Mouse (Mus musculus) thymus, adult 2 months (tissue): ENCODE results near the gene Gm11114. TPM values are rescaled to one million over a fixed set of nuclear protein-coding genes. Genes with fewer than 3 reads are reported as not detected.

Experiments
- DNase-seq: peaks from one replicate; pipeline ENCODE4 v3.0.0; 2021
- H3K27ac ChIP-seq: fragments of 200-500 bp; 2 replicates; pipeline ENCODE4 v1.5.1; 2012; ENCODE audit warnings: low read length, control low read depth; ENCODE audit not compliant: control insufficient read depth, insufficient read depth
- H3K27me3 ChIP-seq: fragments of 200-500 bp; 2 replicates; pipeline ENCODE4 v1.6.1; 2012; ENCODE audit warnings: mild to moderate bottlenecking, low read length, moderate library complexity, mixed read lengths; ENCODE audit not compliant: control insufficient read depth, insufficient read depth
- H3K36me3 ChIP-seq: fragments of 200-500 bp; 2 replicates; pipeline ENCODE4 v1.6.1; 2012; ENCODE audit warnings: mild to moderate bottlenecking, low read length, moderate library complexity; ENCODE audit not compliant: control insufficient read depth, insufficient read depth
- H3K4me1 ChIP-seq: fragments of 200-500 bp; replicated peaks from 2 replicates; pipeline ENCODE4 v1.6.1; 2012; ENCODE audit warnings: low read length; ENCODE audit not compliant: control insufficient read depth, insufficient read depth
- H3K4me3 ChIP-seq: fragments of 200-500 bp; 2 replicates; pipeline ENCODE4 v1.5.1; 2012; ENCODE audit warnings: mild to moderate bottlenecking, low read length, control low read depth, moderate library complexity; ENCODE audit not compliant: control insufficient read depth, insufficient read depth
- CTCF ChIP-seq: fragments of 200-500 bp; IDR thresholded peaks from 2 replicates; pipeline ENCODE4 v1.5.1; 2012; ENCODE audit warnings: mild to moderate bottlenecking, control low read depth, low read length, moderate library complexity, borderline replicate concordance; ENCODE audit not compliant: control insufficient read depth, poor library complexity, insufficient read depth; ENCODE audit errors: extremely low read depth
- POLR2A ChIP-seq: fragments of 200-500 bp; IDR thresholded peaks from 2 replicates; pipeline ENCODE4 v1.6.1; 2012; ENCODE audit warnings: mild to moderate bottlenecking, low read length, control low read depth, moderate library complexity; ENCODE audit not compliant: control insufficient read depth, poor library complexity, insufficient read depth; ENCODE audit errors: extremely low read depth
- WGBS: fragments of 180-500 bp; shearing (Covaris S2); methylation state at CpG from one replicate; pipeline ENCODE4 v1.1.7; 2018; 5-methylcytosine and 5-hydroxymethylcytosine counted together
- polyA plus RNA-seq: library from polyadenylated mRNA; depleted of rRNA; stranded (reverse); fragments of >200 nt; gene quantifications from 2 replicates; pipeline ENCODE4 v1.2.3, GENCODE M21; 2012

The Gm11114 gene
- polyA plus RNA-seq, 1 experiment = not detected

DNA sequence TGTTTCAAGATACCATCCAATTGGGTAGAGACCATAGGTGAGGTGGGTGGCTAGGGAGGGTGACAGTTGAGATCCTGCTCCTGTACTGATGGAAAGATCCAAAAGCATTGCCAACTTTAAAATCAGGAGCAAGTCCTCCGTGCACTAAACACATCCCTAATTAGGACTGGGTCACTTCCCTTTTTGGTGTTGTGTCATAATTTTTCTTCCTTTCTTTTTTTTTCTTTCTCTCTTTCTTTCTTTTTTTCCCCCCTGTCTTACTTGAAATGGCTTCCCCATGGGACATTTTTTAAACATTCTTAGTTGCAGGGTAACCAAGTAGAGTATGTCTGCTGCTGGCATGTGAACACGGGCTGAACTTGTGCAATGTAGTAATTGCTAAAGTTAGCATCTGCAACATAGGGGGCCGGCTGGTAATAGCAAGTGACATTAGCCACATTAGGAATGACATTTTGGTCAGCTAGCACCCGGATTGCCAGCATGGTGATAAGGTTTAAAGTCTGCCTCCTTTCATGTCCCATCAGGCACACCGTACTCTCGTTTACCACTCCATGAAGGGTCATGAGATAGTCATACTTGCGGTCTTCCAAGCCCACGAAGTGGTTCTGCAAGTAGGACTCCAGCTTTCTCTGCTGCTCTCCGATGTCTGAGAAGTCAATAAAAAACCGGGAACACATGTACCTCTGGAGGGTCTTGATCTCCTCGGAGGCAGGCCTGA lies 11.7 kb downstream of the Gm11114 start:
- 77% methylated on average over 11 of the region's 11 CpGs for WGBS

DNA sequence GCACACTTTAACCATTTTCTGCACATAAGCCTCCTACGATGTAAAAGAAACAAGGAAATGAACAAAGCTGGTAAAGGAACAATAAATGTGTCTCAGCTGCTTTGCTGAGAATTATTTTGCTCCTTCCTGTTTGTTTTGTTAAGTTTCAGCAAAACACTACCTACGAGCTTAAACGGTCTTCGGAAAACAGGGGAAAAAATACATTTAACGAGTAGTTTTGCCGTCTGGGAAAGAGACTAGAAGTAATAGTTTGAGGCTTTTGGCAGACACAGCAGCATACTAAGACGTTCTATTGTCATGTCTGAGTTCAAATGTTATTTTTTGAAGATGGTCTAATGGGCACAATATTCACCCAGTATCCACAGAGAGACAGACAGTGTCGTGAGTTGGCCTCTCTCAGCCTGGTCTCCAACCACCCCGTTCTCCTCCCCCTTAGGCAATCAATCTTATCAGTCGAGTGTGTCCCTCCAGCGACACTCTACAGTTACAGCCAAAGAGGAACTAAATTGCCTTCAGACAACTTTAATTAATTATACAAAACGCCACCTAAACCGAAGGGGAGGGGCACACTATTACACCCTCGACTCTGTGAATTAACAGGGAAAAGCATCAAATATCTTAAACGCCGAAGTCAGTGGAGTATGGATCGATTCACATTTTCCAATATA lies 12.8 kb downstream of the Gm11114 start:
- peaks cover 5% of the 10 kb centered on the region; the same call in 1 of the 2 replicates for H3K27me3 ChIP-seq
- peaks cover 17% of the 10 kb centered on the region for H3K4me1 ChIP-seq
- no peak overlapping the region for H3K27ac ChIP-seq
- 29% methylated on average over 17 of the region's 17 CpGs for WGBS
- no peak overlapping the region for H3K4me3 ChIP-seq
- DNase-seq = no peak
- no peaks in the 10 kb centered on the region for H3K36me3 ChIP-seq
- TF ChIP-seq CTCF = no peak
- TF ChIP-seq POLR2A = no peak

More for the DNA sequence above, 11.7 kb downstream of the Gm11114 start:
- Histone ChIP-seq H3K36me3 (no peaks in the 10 kb centered on the region), H3K27ac (no peak overlapping the region), H3K4me1 (peaks cover 17% of the 10 kb centered on the region), H3K27me3 (peaks cover 5% of the 10 kb centered on the region; the same call in 1 of the 2 replicates), H3K4me3 (no peak overlapping the region)
- no peak for DNase-seq
- TF ChIP-seq POLR2A = no peak
- no peak for TF ChIP-seq CTCF

DNA sequence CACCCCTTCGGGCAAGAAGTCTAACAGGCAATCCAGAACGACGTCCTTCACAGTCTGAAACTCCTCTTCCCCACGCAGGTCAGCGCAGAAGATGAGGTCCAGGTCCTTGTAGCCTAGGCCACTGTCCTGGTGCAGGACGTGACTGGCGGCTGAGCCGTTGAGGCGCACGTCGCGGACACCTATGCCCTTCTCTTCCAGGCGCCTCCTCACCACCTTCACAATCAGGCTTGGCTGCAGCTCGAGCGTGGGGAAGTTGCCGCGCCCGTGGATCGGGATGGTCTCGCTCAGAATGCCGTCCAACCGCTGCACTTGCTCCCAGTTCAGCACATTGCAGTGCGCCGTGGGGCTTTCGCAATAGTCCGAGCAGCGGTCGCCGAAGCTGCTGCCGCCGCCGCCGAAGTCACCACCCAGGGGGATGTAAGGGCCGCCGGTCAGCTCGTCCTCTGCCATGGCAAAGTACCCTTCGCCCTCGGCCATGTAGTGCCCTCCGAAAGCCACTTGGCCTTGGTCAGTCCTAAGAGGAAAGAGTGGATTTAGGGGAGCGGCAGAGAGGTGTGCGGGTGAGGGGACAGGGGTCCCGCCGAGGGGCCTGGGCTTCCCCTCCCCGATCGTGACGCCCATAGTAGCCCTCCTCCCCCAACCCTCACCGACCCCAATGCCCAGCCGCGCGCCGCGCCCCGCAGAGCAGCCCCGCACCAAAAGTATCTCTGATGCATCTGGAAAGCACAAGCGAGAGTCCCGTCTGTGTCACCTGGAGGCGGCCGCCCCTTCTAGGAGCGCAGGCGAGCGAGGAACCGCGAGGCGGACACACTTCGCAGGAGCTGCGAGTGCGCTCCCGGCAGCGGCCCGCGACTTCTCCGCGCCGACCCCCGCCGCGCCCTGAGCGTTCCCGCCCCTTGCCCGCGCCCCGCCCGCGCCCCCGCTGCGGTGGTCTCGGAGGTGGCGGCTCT lies 14.0 kb downstream of the Gm11114 start:
- H3K27me3 ChIP-seq = peaks cover 5% of the 10 kb centered on the region; the same call in 1 of the 2 replicates
- peaks cover 17% of the 10 kb centered on the region for H3K4me1 ChIP-seq
- WGBS = 2% methylated on average over 88 of the region's 88 CpGs
- no peaks in the 10 kb centered on the region for H3K36me3 ChIP-seq
- no peak overlapping the region for H3K27ac ChIP-seq
- peak; percentile 18 for DNase-seq
- TF ChIP-seq POLR2A = no peak
- no peak for TF ChIP-seq CTCF
- peak overlapping the region; percentile 46 for H3K4me3 ChIP-seq

- TF ChIP-seq CTCF (0 out of 2 replicates have a peak, but pooled peaks have one; percentile 3), POLR2A (0 out of 2 replicates have a peak, but pooled peaks have one; percentile 26)
- Histone ChIP-seq H3K4me1 (peaks cover 17% of the 10 kb centered on the region), H3K27ac (peak within 1 kb of the TSS; percentile 16; the same call in 1 of the 2 replicates), H3K36me3 (no peaks in the 10 kb centered on the region), H3K27me3 (peaks cover 5% of the 10 kb centered on the region; the same call in 1 of the 2 replicates), H3K4me3 (peak within 1 kb of the TSS; percentile 46)
- under 1% methylated on average over 72 of the region's 72 CpGs for WGBS
- DNase-seq = peak; percentile 69
These were observed 15.0 kb downstream of the Gm11114 start, which contains the start of gene Tent5a for GRCm38 (mm10) chr9:85327242-85328211. Tent5a (minus strand) TSS chr9:85327348.

GRCm38 (mm10) chr9:85328259-85328658 lies 15.7 kb downstream of the Gm11114 start:
- DNase-seq = peak; percentile 83
- Histone ChIP-seq H3K4me1 (peaks cover 17% of the 10 kb centered on the region), H3K27ac (peak overlapping the region; percentile 1; the same call in 1 of the 2 replicates), H3K27me3 (peaks cover 5% of the 10 kb centered on the region; the same call in 1 of the 2 replicates), H3K36me3 (no peaks in the 10 kb centered on the region), H3K4me3 (peak overlapping the region; percentile 46)
- TF ChIP-seq POLR2A (no peak), CTCF (peak; percentile 88; the same call in 1 of the 2 replicates)
- 4% methylated on average over 16 of the region's 16 CpGs for WGBS
